Comparison of ENCODE assay signal across 9 mouse cellular contexts in genomic region chr15:96936216-96936615, GRCm38 (mm10).
DNase-seq lines count a peak whose midpoint lies in the region; ATAC-seq and TF ChIP-seq lines count a peak whose summit lies in the region.
"Had no signal": no experiment of that assay in that cellular context is flagged by ENCODE, and none has a peak within 500 bp of the region (broad histone marks: within the 10 kb centered on the region; RNA-seq: fewer than 3 reads in every experiment).

No protein-coding gene starts in this region.

- H3K9ac ChIP-seq in kidney, postnatal 0 days (ENCODE audit: low read depth, low read length): no peak overlapping the region
- H3K9ac ChIP-seq in forebrain, embryonic 13.5 days: no peak overlapping the region
- H3K9ac ChIP-seq in intestine, embryonic 16.5 days (ENCODE audit: low read depth, low read length): peak overlapping the region; percentile 52; the same call in 1 of the 2 replicates
- H3K9ac ChIP-seq in neural tube, embryonic 12.5 days: no peak overlapping the region

- no peak for TF ChIP-seq CTCF in kidney, postnatal 0 days (IDR thresholded peaks at IDR 0.05; ENCODE audit: low read depth)
- no peak for TF ChIP-seq CTCF in cerebellum, adult 2 months (IDR thresholded peaks at IDR 0.05; ENCODE audit: borderline replicate concordance, insufficient read depth, low read depth, low read length)

- H3K9me3 ChIP-seq in kidney, postnatal 0 days (replicated peaks; ENCODE audit: low read length): no peaks in the 10 kb centered on the region
- no peaks in the 10 kb centered on the region for H3K9me3 ChIP-seq in forebrain, embryonic 13.5 days (replicated peaks)
- H3K9me3 ChIP-seq in intestine, embryonic 16.5 days (ENCODE audit: control insufficient read depth, low read length): no peaks in the 10 kb centered on the region
- no peaks in the 10 kb centered on the region for H3K9me3 ChIP-seq in neural tube, embryonic 12.5 days

- no peaks in the 10 kb centered on the region for H3K27me3 ChIP-seq in kidney, postnatal 0 days (ENCODE audit: insufficient read depth, low read length)
- no peaks in the 10 kb centered on the region for H3K27me3 ChIP-seq in forebrain, embryonic 13.5 days
- H3K27me3 ChIP-seq in intestine, embryonic 16.5 days (replicated peaks; ENCODE audit: control insufficient read depth, insufficient read depth, low read length): no peaks in the 10 kb centered on the region
- no peaks in the 10 kb centered on the region for H3K27me3 ChIP-seq in neural tube, embryonic 12.5 days (replicated peaks)
- no peaks in the 10 kb centered on the region for H3K27me3 ChIP-seq in cerebellum, adult 2 months (ENCODE audit: control insufficient read depth, insufficient read depth, low read length)

- H3K4me2 ChIP-seq in kidney, postnatal 0 days (ENCODE audit: low read length): peak overlapping the region; percentile 48
- peak overlapping the region; percentile 58 for H3K4me2 ChIP-seq in forebrain, embryonic 13.5 days
- peak overlapping the region; percentile 53 for H3K4me2 ChIP-seq in intestine, embryonic 16.5 days (ENCODE audit: low read depth, low read length)
- peak overlapping the region; percentile 43 for H3K4me2 ChIP-seq in neural tube, embryonic 12.5 days (replicated peaks)

- no peak for DNase-seq in kidney, postnatal 0 days (ENCODE audit: low spot score)
- DNase-seq in kidney, postnatal 36 days: no peak
- DNase-seq in gastrocnemius, postnatal 4 days (ENCODE audit: low spot score in 2 of 2): no peak
- DNase-seq in thymus, postnatal 4 days: no peak
- DNase-seq in cerebellum, adult 2 months: no peak

- H3K36me3 ChIP-seq in kidney, postnatal 0 days (ENCODE audit: insufficient read depth, low read length): no peaks in the 10 kb centered on the region
- no peaks in the 10 kb centered on the region for H3K36me3 ChIP-seq in forebrain, embryonic 13.5 days (ENCODE audit: poor library complexity, severe bottlenecking)
- no peaks in the 10 kb centered on the region for H3K36me3 ChIP-seq in intestine, embryonic 16.5 days (ENCODE audit: control insufficient read depth, insufficient read depth, low read length)
- H3K36me3 ChIP-seq in neural tube, embryonic 12.5 days: no peaks in the 10 kb centered on the region
- H3K36me3 ChIP-seq: G1E had no signal

- H3K4me1 ChIP-seq in kidney, postnatal 0 days (replicated peaks; ENCODE audit: insufficient read depth, low read length): no peaks in the 10 kb centered on the region
- H3K4me1 ChIP-seq in forebrain, embryonic 13.5 days: no peaks in the 10 kb centered on the region
- H3K4me1 ChIP-seq in intestine, embryonic 16.5 days (ENCODE audit: control insufficient read depth, insufficient read depth, low read length): no peaks in the 10 kb centered on the region
- H3K4me1 ChIP-seq in neural tube, embryonic 12.5 days: no peaks in the 10 kb centered on the region
- H3K4me1 ChIP-seq in cerebellum, adult 2 months (ENCODE audit: control insufficient read depth, insufficient read depth, low read length): no peaks in the 10 kb centered on the region

- 56% methylated on average over 5 of the region's 5 CpGs for WGBS in kidney, postnatal 0 days
- 87% methylated on average over 5 of the region's 5 CpGs for WGBS in forebrain, embryonic 13.5 days
- WGBS in intestine, embryonic 16.5 days: 67% methylated on average over 5 of the region's 5 CpGs
- 89% methylated on average over 5 of the region's 5 CpGs for WGBS in neural tube, embryonic 12.5 days
- WGBS in cerebellum, adult 2 months: 77% methylated on average over 5 of the region's 5 CpGs

- no peak for TF ChIP-seq POLR2A in cerebellum, adult 2 months (IDR thresholded peaks at IDR 0.05; ENCODE audit: borderline replicate concordance, insufficient read depth, low read length)

- ATAC-seq in kidney, postnatal 0 days (replicated peaks; ENCODE audit: low FRiP score, low read depth): 0 out of 2 replicates have a peak, but pooled peaks have one; percentile 33
- ATAC-seq in forebrain, embryonic 13.5 days: no peak
- no peak for ATAC-seq in intestine, embryonic 16.5 days
- ATAC-seq in neural tube, embryonic 12.5 days (ENCODE audit: low FRiP score, low read depth): no peak

- no peak overlapping the region for H3K27ac ChIP-seq in kidney, postnatal 0 days
- no peak overlapping the region for H3K27ac ChIP-seq in forebrain, embryonic 13.5 days
- no peak overlapping the region for H3K27ac ChIP-seq in intestine, embryonic 16.5 days (ENCODE audit: low read length)
- H3K27ac ChIP-seq in neural tube, embryonic 12.5 days: no peak overlapping the region
- H3K27ac ChIP-seq in cerebellum, adult 2 months (ENCODE audit: insufficient read depth, low read length): no peak overlapping the region

- peak overlapping the region; percentile 18; the same call in 1 of the 2 replicates for H3K4me3 ChIP-seq in kidney, postnatal 0 days (replicated peaks; ENCODE audit: low read depth, low read length)
- H3K4me3 ChIP-seq in forebrain, embryonic 13.5 days: no peak overlapping the region
- no peak overlapping the region for H3K4me3 ChIP-seq in intestine, embryonic 16.5 days (ENCODE audit: low read length)
- H3K4me3 ChIP-seq in neural tube, embryonic 12.5 days: no peak overlapping the region
- H3K4me3 ChIP-seq in cerebellum, adult 2 months (replicated peaks; ENCODE audit: insufficient read depth, low read depth, low read length): no peak overlapping the region
